Mouse (Mus musculus) right cerebral cortex, adult 2 months (tissue): ENCODE data around the gene Rock2.
"Not testable (repeated sequence)": the region's sequence is repeated elsewhere in the genome, so short reads cannot be mapped to it uniquely, and the experiment has no call there.

Experiments
- DNase-seq, 2 experiments: peaks; one replicate each; pipeline ENCODE4 v3.0.0; 2021 to 2022; ENCODE audit warnings: low spot score in 2 of 2

The Rock2 gene

DNA sequence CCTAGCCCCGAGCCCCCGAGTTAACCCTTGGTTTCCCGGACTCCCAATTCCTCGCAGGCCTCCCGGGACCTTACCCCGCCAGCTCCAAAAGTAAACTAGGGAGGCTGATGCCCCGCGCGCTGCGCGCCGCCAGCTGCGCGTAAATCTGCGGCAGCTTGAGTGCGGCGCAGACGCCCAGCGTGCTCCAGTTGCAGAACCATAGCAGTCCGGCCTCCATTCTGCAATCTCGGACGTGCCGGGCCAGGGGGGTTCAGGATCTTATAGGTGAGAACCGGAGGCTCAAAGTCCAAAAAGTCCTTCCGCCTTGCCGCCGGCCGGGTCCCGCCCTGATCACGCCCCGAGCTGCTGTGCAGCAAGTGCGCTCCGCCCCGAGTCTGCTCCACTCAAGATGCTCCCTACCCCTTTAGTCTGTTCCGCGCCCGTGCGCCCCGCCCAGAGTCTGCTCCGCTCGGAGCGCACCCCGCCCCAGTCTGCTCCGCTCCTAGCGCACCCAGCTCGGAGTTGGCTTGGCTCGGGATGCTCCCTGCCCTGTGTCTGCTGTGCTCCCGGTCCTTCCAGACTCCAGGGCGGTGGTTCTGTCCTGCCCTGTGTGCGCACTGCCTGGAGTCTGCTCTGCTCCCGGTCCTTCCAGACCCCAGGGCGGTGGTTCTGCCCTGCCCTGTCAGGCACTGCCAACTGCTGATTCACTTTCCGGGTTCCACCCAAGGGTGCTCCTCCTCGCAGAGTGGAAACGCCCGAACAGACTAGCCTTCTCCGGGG, 105.2 kb downstream of the Rock2 start, which contains the start of gene Pqlc3:
TSS of gene Pqlc3 (minus strand) at position 670 of the 759 bp plus-strand sequence.
- peak; percentile 68 to 71 for DNase-seq

- no peak for DNase-seq
These were observed 105.9 kb downstream of the Rock2 start for GRCm38 (mm10) chr12:17000628-17001027.

DNA sequence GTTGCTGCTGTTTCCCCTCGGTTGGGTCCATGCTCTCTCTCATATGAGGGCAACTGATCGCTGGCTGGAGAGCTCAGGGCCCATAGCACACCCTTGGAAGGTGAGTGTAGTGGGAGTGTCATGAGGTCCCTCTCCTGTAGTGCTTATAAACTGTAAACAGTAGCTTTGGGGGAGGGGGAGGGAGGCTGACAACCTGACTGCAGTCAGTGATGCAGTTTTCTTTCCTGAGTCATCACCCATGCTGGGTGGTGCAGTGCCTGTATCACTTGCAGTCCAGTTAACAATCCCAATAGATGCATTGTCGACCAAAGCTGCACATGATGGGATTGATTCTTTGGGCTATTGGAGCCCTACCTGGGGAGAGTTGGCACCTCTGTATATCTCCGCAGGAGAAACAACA, 106.5 kb downstream of the Rock2 start:
- no peak for DNase-seq

GRCm38 (mm10) chr12:17009466-17009865, 114.8 kb downstream of the Rock2 start:
- no peak for DNase-seq

- DNase-seq, result peak; percentile 66 to 71
These were observed 116.6 kb downstream of the Rock2 start, which contains the start of gene 2410004P03Rik for GRCm38 (mm10) chr12:17011100-17011870. Gene 2410004P03Rik, minus strand, starts transcription at chr12:17011727.

- no peak for DNase-seq
These were observed 117.6 kb downstream of the Rock2 start for GRCm38 (mm10) chr12:17012067-17012899.

DNA sequence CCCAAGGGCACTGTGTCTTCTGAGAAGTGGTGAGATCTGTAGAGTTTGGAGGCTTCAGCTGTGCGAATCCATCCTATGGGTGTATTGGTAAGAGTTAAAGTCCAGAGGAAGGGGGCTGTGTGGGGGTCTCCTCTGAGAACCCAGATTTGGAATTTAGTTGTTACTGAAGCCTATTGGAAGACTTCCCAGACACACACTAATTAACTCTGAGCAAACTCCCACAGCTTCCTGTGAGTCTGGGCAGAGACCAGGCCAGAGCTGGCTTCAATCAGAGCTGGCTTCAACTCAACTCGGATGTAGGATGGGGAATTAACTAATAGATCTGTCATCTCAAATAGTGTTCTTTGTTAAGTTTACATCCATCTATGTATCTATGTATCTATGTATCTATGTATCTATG, 121.0 kb downstream of the Rock2 start:
- DNase-seq, result no peak

- DNase-seq, result peak; percentile 80 to 87
These were observed 123.8 kb downstream of the Rock2 start for GRCm38 (mm10) chr12:17018468-17018867.

GRCm38 (mm10) chr12:17021125-17021524, 126.4 kb downstream of the Rock2 start:
- DNase-seq, result not testable (repeated sequence)

DNA sequence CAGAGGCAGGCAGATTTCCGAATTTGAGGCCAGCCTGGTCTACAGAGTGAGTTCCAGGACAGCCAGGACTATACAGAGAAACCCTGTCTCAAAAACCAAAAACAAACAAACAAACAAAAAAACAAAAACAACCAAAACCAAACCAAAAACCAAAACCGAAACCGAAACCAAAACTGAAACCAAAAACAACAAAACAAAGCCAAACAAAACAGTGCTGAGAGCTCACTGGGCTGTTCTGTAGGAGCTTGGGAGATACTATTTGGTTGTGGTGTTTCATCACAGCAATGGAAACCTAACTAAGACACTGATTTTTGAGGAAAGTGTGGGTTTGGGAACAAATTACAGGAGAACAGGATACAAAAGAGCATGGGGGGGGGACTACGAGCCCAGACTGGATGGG, 127.5 kb downstream of the Rock2 start:
- no peak for DNase-seq

GRCm38 (mm10) chr12:17024554-17025110, 129.9 kb downstream of the Rock2 start:
- no peak for DNase-seq

DNA sequence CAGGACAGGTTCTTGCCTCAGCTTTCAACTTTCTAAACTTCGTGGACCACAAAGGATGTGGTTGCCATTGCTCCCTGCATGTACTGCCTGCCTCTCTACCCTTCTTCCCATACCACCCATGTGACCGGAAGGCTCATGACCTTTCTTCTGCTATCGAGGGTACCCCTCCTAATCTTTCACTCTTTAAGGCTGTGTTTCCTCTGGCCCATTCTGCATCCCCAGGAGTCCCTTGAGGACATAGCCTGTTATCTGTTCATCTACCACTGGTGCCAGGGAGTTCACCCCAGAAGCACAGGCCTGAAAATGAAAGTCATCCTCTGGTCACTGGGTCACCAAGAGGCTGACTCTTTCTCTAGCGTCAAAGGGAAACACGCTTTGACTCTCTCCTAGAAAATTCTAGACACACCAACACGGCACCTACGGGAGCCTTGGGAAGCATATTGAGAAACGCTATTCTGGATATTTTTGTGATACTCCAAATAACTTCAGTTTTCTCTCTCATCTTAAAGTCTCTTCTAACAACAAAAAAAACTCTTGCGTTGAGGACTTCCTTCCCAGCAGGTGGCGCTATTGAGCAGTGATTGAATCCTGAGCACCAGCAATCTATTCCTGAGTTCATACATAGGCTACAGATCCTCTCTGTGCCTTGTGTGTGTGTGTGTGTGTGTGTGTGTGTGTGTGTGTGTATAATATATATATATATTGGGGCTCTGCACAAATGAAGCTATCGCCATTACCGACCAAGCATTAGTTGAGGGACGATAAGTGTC, 138.2 kb downstream of the Rock2 start:
- DNase-seq, result peak; percentile 89 to 92

DNA sequence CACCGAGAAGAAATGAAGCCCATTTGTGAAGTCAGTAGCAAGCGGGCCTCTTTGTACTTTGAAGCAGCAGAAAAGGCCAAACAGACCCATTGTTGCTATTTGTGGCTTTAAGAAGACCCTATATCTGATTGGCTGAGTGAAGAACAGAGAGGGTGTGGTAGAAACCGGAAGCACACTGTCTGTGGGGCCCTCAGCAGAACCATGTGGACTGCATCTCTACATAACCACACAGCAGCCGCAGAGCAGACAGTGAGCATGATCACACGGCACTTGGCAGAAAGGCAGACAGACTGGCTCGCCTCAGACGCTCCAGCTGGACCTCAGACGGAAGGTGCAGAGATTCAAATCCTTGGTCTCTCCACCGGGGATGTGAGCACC, 138.8 kb downstream of the Rock2 start:
- DNase-seq, result no peak

GRCm38 (mm10) chr12:17034671-17035070, 140.0 kb downstream of the Rock2 start:
- no peak for DNase-seq

DNA sequence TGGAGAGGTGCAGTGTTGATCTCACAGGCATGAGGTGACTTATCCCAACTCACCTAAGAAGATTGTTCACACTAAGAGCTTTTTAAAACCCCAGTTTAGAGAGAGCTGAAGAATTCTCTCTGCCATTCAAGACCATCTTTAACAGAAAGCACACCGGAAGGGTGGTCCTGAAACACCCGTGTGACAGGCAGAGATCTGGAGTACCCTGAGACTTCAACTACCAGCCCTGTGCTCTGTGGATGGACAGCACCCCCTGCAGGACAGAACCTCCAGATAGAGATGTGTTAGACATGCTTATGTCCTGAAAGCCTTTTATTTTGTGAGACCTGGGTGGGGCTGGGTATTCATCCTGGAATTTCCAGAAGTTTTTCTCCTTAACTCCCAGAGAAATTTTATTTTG, 140.4 kb downstream of the Rock2 start:
- DNase-seq, result no peak

DNA sequence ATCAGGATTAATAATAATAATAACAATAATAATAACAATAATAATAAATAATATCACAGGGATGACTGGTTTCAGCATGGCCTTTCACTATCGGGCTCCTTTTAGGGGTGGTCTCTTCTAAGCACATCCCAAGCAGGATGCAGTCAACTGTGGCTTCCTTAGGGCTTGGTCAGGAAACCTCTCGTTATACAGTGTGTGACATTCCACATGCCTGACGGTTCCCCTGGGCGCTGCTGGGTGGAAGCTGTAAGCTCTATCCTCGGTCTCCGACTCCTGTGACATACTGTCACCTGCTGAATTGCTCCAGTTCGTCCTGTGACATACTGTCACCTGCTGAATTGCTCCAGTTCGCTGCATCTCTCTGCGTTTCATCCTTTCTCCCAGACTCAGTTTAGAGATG, 141.8 kb downstream of the Rock2 start:
- no peak for DNase-seq

GRCm38 (mm10) chr12:17037053-17037610, 142.4 kb downstream of the Rock2 start:
- peak; percentile 73 to 79 for DNase-seq
